Mouse (Mus musculus) hindbrain, embryonic 11.5 days (tissue): Measurements from ENCODE around the gene Mfsd5. TPM values are rescaled to one million over a fixed set of nuclear protein-coding genes. Genes with fewer than 3 reads are reported as not detected.

Experiments
- ATAC-seq: fragments of 200-750 bp; cut with Nextera tagmentation; 2 replicates; pipeline ENCODE4 v1.8.0; 2017; ENCODE audit warnings: mild to moderate bottlenecking, moderate TSS enrichment, moderate library complexity; ENCODE audit not compliant: low FRiP score
- DNase-seq: peaks from one replicate; pipeline ENCODE4 v3.0.0-alpha.2; 2015; ENCODE audit warnings: low spot score
- H3K27ac ChIP-seq: fragments of 300-500 bp; sonication (generic); 2 replicates; pipeline ENCODE4 v1.5.1; 2014; ENCODE audit warnings: mild to moderate bottlenecking, low read depth, low read length
- H3K27me3 ChIP-seq: fragments of 300-500 bp; sonication (generic); 2 replicates; pipeline ENCODE4 v1.6.1; 2014; ENCODE audit warnings: mild to moderate bottlenecking, low read length, moderate library complexity, mixed read lengths; ENCODE audit not compliant: control insufficient read depth, insufficient read depth
- H3K36me3 ChIP-seq: fragments of 300-500 bp; sonication (generic); 2 replicates; pipeline ENCODE4 v1.6.1; 2014; ENCODE audit warnings: mild to moderate bottlenecking, low read length, moderate library complexity, mixed read lengths; ENCODE audit not compliant: control insufficient read depth, insufficient read depth
- H3K4me1 ChIP-seq: fragments of 300-500 bp; sonication (generic); replicated peaks from 2 replicates; pipeline ENCODE4 v1.6.1; 2014; ENCODE audit warnings: low read length, mixed read lengths; ENCODE audit not compliant: control insufficient read depth, insufficient read depth
- H3K4me2 ChIP-seq: fragments of 300-500 bp; sonication (generic); replicated peaks from 2 replicates; pipeline ENCODE4 v1.6.1; 2014; ENCODE audit warnings: mild to moderate bottlenecking, low read depth, low read length
- H3K4me3 ChIP-seq: fragments of 300-500 bp; sonication (generic); 2 replicates; pipeline ENCODE4 v1.5.1; 2014; ENCODE audit warnings: low read depth, low read length
- H3K9ac ChIP-seq: fragments of 300-500 bp; sonication (generic); 2 replicates; pipeline ENCODE4 v1.6.1; 2014; ENCODE audit warnings: low read depth, low read length
- H3K9me3 ChIP-seq: fragments of 300-500 bp; sonication (generic); 2 replicates; pipeline ENCODE4 v1.6.1; 2016; ENCODE audit warnings: low read length; ENCODE audit not compliant: control insufficient read depth
- WGBS: fragments of 180-500 bp; shearing (Covaris S2); extraction: QIAGEN DNeasy Blood & Tissue Kit; methylation state at CpG from one replicate; pipeline ENCODE4 v1.1.7; 2014; 5-methylcytosine and 5-hydroxymethylcytosine counted together
- polyA plus RNA-seq: library from polyadenylated mRNA; unstranded; fragments of >200 nt; fragmentation: Nextera tagmentation; extraction: Ambion mirVana; gene quantifications from 2 replicates; pipeline ENCODE4 v1.2.1, GENCODE M21; 2014

The Mfsd5 gene
- 51.6 and 57.0 TPM in 2 replicates for polyA plus RNA-seq

DNA sequence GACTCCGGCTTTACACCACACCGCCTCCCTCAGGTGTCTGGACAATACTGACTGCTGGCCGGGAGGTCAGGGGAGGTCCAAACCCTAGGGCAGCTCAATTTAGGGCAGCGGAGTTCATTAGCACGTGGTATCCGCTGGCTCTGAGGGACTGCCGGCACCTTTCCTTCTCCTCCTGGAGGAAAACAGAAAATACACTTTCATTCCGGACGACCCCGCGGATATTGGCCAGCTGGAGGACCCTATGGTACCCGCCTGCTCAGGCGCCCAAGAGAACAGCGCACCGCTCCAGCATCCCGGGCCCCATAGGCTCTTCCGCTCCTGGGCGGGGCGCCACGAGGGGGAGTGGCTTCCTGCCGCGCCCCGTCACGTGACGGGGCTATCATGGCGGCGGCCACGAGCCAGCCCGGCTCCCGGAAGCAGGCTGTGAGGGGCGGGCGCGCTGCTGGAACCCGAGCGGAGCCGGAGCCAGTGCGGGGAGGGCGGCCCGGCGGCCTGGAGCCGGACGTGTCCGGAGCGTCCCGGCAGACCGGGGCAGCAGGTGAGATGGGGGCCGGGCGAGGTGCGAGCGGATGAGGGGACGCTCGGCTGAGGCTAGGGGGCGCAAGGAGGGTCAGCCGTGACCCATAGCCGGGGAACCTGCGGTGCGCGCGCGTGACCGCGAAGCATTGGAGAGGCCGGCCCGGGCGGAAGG lies at the start of gene Mfsd5:
Gene Mfsd5 (plus strand): TSS at position 363 of the 691 bp plus-strand sequence.
- peaks cover 5% of the 10 kb centered on the region; the same call in 1 of the 2 replicates for H3K4me1 ChIP-seq
- H3K4me3 ChIP-seq = peak within 1 kb of the TSS; percentile 89
- no peaks in the 10 kb centered on the region for H3K27me3 ChIP-seq
- DNase-seq (peak; percentile 95), ATAC-seq (peak; percentile 98)
- 0 out of 2 replicates have a peak, but pooled peaks cover 4% of the 10 kb centered on the region for H3K36me3 ChIP-seq
- H3K9ac ChIP-seq = peak within 1 kb of the TSS; percentile 87
- under 1% methylated on average over 65 of the region's 65 CpGs for WGBS
- peak within 1 kb of the TSS; percentile 74 for H3K27ac ChIP-seq
- H3K9me3 ChIP-seq = no peaks in the 10 kb centered on the region
- peak within 1 kb of the TSS; percentile 83 for H3K4me2 ChIP-seq

DNA sequence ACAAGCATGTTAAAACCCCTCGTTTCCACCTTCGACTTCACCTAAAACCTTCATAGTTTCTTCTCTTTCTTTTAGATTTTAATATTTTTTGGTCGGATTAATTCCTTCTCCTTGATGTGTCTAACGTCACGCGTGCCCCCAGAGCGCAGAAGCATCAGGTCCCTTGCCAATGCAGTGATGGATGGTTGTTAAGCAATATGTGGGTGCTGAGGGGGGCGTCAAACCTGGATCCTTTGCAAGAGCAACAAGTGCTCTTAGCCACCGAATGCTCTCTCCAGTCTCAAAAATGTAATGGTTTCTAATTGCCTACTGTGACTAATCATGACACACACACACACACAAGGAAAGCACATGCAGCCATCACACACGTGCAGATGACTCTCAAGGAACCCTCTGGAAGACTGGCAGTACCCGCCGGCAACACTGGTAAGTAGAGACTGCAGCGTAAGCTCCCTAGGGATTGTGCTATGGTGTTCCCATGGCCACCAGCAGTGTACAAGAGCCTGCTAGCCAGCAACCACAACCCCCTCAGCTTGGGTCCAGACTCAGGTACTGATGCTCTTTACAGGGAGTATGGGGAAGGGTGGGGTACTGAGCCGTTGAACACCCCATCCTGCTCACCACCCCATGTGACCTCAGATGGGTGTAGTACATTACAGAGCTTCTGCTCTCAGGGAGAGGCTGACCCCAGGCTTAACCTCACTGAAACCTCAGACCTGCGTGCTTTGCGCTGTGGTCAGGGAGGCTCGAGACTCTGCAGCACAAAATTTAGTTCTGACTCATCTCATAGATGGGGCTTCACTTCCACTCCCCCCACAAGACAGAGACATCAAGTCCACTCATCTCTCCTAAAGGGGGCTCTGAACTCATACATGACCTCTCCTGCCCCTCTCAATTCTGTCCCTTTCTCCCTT lies 48.6 kb upstream of the Mfsd5 start:
- no peaks in the 10 kb centered on the region for H3K4me1 ChIP-seq
- H3K27me3 ChIP-seq = no peaks in the 10 kb centered on the region; the same call in 1 of the 2 replicates
- WGBS = 85% methylated on average over 17 of the region's 17 CpGs
- no peak overlapping the region for H3K27ac ChIP-seq
- no peak overlapping the region for H3K4me2 ChIP-seq
- H3K36me3 ChIP-seq = no peaks in the 10 kb centered on the region
- no peak overlapping the region for H3K9ac ChIP-seq
- ATAC-seq (no peak), DNase-seq (no peak)
- H3K4me3 ChIP-seq = no peak overlapping the region
- no peaks in the 10 kb centered on the region for H3K9me3 ChIP-seq

DNA sequence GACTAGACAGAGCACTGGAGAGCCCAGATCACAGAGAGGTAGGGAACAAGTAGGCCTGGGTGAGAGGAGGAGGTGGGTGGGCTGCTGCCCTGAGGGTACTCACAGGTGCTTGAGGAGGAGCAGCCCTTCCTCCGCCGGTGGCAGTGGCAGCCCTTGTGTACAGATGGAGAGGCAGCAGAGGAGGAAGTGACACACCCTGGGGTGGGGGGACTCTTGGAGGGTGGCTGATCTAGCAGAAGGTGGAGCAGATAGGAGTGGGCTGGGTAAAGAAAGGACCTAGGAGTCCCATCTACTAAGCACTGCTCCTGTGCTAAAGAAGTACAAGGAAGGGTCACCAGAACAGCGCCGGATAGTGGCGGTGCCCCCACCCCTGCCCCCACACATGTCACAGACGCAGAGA lies 47.5 kb upstream of the Mfsd5 start, which contains the start of gene Itgb7:
Gene Itgb7 (minus strand): TSS at position 197 of the 400 bp plus-strand sequence.
- no peak within 1 kb of the TSS for H3K4me2 ChIP-seq
- DNase-seq = no peak
- H3K36me3 ChIP-seq = no peaks in the 10 kb centered on the region
- no peak for ATAC-seq
- no peaks in the 10 kb centered on the region for H3K9me3 ChIP-seq
- WGBS = 56% methylated on average over 6 of the region's 6 CpGs
- no peak within 1 kb of the TSS for H3K9ac ChIP-seq
- no peak within 1 kb of the TSS for H3K27ac ChIP-seq
- no peaks in the 10 kb centered on the region; the same call in 1 of the 2 replicates for H3K27me3 ChIP-seq
- no peaks in the 10 kb centered on the region for H3K4me1 ChIP-seq
- no peak within 1 kb of the TSS for H3K4me3 ChIP-seq

DNA sequence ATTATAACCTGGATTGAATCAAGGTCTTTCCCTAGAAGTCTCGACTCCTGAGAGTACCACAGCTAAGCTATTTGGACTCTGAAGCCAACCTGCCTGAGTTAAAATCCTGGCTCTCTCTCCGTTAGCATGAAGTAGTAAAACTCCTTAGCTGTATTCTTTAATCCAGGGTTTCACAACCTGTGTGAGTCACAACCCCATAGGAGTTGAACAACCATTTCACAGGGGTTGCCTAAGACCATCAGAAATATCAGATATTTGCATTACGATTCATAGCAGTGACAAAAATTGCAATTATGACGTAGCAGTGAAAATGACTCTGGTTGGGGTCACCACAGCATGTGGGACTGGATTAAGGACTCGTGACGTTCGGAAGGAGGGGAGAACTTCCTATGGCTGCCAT lies 46.5 kb upstream of the Mfsd5 start:
- H3K4me3 ChIP-seq = no peak overlapping the region
- H3K4me1 ChIP-seq = no peaks in the 10 kb centered on the region
- WGBS = 86% methylated on average over 7 of the region's 7 CpGs

DNA sequence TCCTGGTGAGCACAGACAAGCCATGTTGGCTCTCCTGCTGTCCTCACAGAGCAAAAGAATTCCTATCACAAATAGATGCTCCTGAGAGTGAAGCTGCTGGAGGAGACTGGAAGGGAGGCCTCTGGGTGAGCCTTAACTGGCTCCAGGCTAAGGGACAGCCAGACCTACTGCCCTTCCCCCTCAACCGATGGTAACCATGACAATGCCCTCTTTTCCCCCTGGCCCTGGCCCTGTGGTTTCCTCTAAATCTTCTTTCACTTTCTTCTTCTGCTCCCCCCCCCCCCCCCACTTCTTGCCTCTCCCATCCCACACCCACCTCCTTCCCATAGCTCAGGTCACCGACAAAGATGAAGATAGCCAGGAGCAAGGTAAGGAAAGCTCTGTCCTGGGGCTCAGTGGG lies 45.4 kb upstream of the Mfsd5 start:
- DNase-seq (no peak), ATAC-seq (no peak)
- H3K4me3 ChIP-seq = no peak overlapping the region
- H3K36me3 ChIP-seq = no peaks in the 10 kb centered on the region
- WGBS = 31% methylated on average over 2 of the region's 2 CpGs
- no peak overlapping the region for H3K9ac ChIP-seq
- H3K4me1 ChIP-seq = no peaks in the 10 kb centered on the region
- no peak overlapping the region for H3K27ac ChIP-seq
- H3K9me3 ChIP-seq = no peaks in the 10 kb centered on the region
- H3K4me2 ChIP-seq = no peak overlapping the region
- H3K27me3 ChIP-seq = no peaks in the 10 kb centered on the region

More for the DNA sequence above, 46.5 kb upstream of the Mfsd5 start:
- ATAC-seq (no peak), DNase-seq (no peak)
- H3K4me2 ChIP-seq = no peak overlapping the region
- H3K27ac ChIP-seq = no peak overlapping the region
- no peak overlapping the region for H3K9ac ChIP-seq
- H3K9me3 ChIP-seq = no peaks in the 10 kb centered on the region
- H3K27me3 ChIP-seq = no peaks in the 10 kb centered on the region; the same call in 1 of the 2 replicates
- no peaks in the 10 kb centered on the region for H3K36me3 ChIP-seq

DNA sequence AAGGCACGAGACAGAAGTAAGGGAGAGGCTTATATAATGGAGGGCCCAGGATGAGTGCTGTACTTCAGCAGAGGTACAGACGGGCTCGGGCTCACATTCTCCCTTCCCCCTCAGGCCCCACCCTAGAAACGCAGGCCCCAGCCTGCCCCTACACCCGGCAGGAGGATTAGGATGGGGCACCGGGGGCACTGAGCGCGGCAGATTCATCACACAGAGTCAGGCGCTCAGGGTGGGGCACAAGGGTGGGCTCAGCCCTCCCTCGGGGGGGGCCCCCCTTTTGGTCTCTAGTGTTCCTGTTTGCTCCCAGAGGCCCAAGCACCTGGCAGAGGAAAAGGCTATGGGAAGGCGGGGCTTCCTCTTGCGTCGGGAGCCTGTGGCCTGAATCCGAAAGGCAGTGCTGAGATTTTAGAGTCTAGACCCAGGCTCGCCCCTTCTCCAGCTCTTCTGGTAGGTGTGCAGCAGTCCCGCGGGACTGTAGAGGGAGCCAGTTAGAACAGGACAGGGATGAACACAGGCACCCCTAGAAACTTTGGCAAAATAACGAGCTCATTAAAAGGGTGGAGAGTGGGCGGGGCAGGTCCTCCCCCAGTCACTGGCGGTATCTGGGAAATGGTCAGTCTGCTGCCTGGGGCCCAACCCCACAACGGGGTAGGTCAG lies 43.8 kb upstream of the Mfsd5 start:
- ATAC-seq (no peak), DNase-seq (no peak)
- no peak overlapping the region for H3K27ac ChIP-seq
- H3K4me3 ChIP-seq = no peak overlapping the region
- WGBS = 36% methylated on average over 21 of the region's 21 CpGs
- no peak overlapping the region for H3K4me2 ChIP-seq
- peak overlapping the region; percentile 31; the same call in 1 of the 2 replicates for H3K9ac ChIP-seq
- H3K9me3 ChIP-seq = no peaks in the 10 kb centered on the region
- 0 out of 2 replicates have a peak, but pooled peaks cover 2% of the 10 kb centered on the region for H3K4me1 ChIP-seq
- H3K36me3 ChIP-seq = no peaks in the 10 kb centered on the region
- no peaks in the 10 kb centered on the region for H3K27me3 ChIP-seq

DNA sequence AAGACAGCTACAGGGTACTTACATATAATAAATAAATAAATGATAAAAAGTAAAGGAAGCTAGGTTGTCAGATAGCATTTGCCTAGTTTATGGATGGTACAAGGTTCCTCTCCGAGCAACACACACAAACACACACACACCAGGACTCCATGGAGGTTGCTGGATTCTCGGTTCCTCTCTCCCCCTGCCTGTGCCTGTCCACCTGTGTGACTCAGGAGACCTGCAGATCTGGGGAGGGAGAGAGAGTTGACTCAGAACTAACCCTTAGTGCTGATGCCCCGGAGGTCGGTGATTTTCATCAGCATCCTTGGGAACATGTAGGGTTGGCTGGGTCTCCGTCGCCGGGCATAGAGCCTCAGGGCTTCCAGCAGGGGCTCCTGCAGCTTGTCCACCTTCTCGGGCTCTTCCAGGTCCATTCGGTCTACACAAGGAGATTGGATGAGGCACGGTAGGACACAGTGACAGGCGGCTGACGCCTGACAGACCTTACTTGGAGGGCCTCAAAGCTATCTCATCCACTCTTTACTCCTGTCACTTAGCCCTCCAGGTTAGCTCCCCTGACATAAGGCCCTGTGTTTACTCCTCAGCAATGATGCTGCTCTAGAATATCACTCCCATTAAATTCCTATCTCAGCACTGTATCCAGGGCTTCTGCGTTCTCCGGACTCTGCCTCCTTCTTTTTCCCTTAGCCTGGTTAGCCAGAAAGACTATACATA lies 40.6 kb upstream of the Mfsd5 start:
- Histone ChIP-seq H3K4me1 (peaks cover 9% of the 10 kb centered on the region), H3K36me3 (no peaks in the 10 kb centered on the region), H3K27ac (no peak overlapping the region), H3K4me2 (no peak overlapping the region), H3K9ac (no peak overlapping the region), H3K4me3 (no peak overlapping the region), H3K9me3 (no peaks in the 10 kb centered on the region), H3K27me3 (peaks cover 16% of the 10 kb centered on the region)
- no peak for ATAC-seq
- DNase-seq = no peak
- 89% methylated on average over 14 of the region's 14 CpGs for WGBS

DNA sequence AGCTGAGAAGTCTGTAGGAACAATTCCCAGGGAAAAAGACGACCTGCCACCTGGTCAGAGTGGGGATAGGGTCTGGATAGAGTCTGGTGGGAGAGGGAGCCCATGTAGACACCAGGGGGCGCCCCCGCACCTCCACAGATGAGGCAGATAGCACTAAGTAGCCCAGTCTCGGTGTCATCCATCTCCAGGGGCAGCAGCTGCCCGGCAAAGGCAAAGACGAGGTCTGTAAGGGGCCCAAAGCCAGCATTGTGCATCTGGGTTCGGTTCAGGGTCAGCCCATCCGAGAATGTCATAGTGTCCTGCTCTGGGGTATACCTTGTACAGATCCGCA lies 40.0 kb upstream of the Mfsd5 start:
- Histone ChIP-seq H3K4me2 (no peak overlapping the region), H3K9me3 (no peaks in the 10 kb centered on the region), H3K4me1 (peaks cover 11% of the 10 kb centered on the region), H3K9ac (no peak overlapping the region; the same call in 1 of the 2 replicates), H3K36me3 (no peaks in the 10 kb centered on the region), H3K4me3 (no peak overlapping the region), H3K27me3 (peaks cover 21% of the 10 kb centered on the region), H3K27ac (no peak overlapping the region)
- DNase-seq (peak; percentile 91), ATAC-seq (peak; percentile 75)
- WGBS = 9% methylated on average over 9 of the region's 9 CpGs
